Mouse (Mus musculus) forebrain, embryonic 11.5 days (tissue): ENCODE measurements around the gene Nr1d1. TPM values are rescaled to one million over a fixed set of nuclear protein-coding genes. Genes with fewer than 3 reads are reported as not detected.

Experiments used
- ATAC-seq: fragments of 200-750 bp; cut with Nextera tagmentation; replicated peaks from 2 replicates; pipeline ENCODE4 v1.8.0; 2017; ENCODE audit warnings: moderate TSS enrichment; ENCODE audit not compliant: low FRiP score
- DNase-seq: peaks from one replicate; pipeline ENCODE4 v3.0.0-alpha.2; 2017; ENCODE audit warnings: low spot score
- H3K27ac ChIP-seq: fragments of 300-500 bp; sonication (generic); 2 replicates; pipeline ENCODE4 v1.5.1; 2014; ENCODE audit warnings: low read depth, low read length
- H3K27me3 ChIP-seq: fragments of 300-500 bp; sonication (generic); 2 replicates; pipeline ENCODE4 v1.6.1; 2014; ENCODE audit warnings: mild to moderate bottlenecking, low read length, mixed read lengths; ENCODE audit not compliant: control insufficient read depth, insufficient read depth
- H3K36me3 ChIP-seq: fragments of 300-500 bp; sonication (generic); 2 replicates; pipeline ENCODE4 v1.6.1; 2014; ENCODE audit warnings: mild to moderate bottlenecking, low read length, moderate library complexity, mixed read lengths; ENCODE audit not compliant: control insufficient read depth, insufficient read depth
- H3K4me1 ChIP-seq: fragments of 300-500 bp; sonication (generic); replicated peaks from 2 replicates; pipeline ENCODE4 v1.6.1; 2014; ENCODE audit warnings: low read length, mixed read lengths; ENCODE audit not compliant: control insufficient read depth, insufficient read depth
- H3K4me2 ChIP-seq: fragments of 300-500 bp; sonication (generic); 2 replicates; pipeline ENCODE4 v1.6.1; 2014; ENCODE audit warnings: low read depth, mild to moderate bottlenecking, low read length, moderate library complexity, mixed read lengths; ENCODE audit not compliant: severe bottlenecking
- H3K4me3 ChIP-seq: fragments of 300-500 bp; sonication (generic); 2 replicates; pipeline ENCODE4 v1.5.1; 2014; ENCODE audit warnings: low read depth, low read length
- H3K9ac ChIP-seq: fragments of 300-500 bp; sonication (generic); 2 replicates; pipeline ENCODE4 v1.6.1; 2014; ENCODE audit warnings: low read length
- H3K9me3 ChIP-seq: fragments of 300-500 bp; sonication (generic); 2 replicates; pipeline ENCODE4 v1.6.1; 2016; ENCODE audit warnings: low read length, mixed read lengths; ENCODE audit not compliant: control insufficient read depth
- WGBS: fragments of 180-500 bp; shearing (Covaris S2); extraction: QIAGEN DNeasy Blood & Tissue Kit; methylation state at CpG from one replicate; pipeline ENCODE4 v1.1.7; 2014; 5-methylcytosine and 5-hydroxymethylcytosine counted together
- polyA plus RNA-seq: library from polyadenylated mRNA; unstranded; fragments of >200 nt; fragmentation: Nextera tagmentation; extraction: Ambion mirVana; gene quantifications from 2 replicates; pipeline ENCODE4 v1.2.1, GENCODE M21; 2014

Gene Nr1d1
- polyA plus RNA-seq, 1 experiment from 2014 or later, result 1.6 TPM

- H3K36me3 ChIP-seq, result peaks cover 5% of the 10 kb centered on the region; the same call in 1 of the 2 replicates
- peak overlapping the region; percentile 90 for H3K4me2 ChIP-seq
- peak overlapping the region; percentile 100 for H3K4me3 ChIP-seq
- H3K27me3 ChIP-seq, result no peaks in the 10 kb centered on the region
- WGBS, result 16% methylated on average over 5 of the region's 5 CpGs
- peaks cover 11% of the 10 kb centered on the region for H3K4me1 ChIP-seq
- ATAC-seq (no peak), DNase-seq (no peak)
- peak overlapping the region; percentile 100 for H3K9ac ChIP-seq
- H3K9me3 ChIP-seq, result no peaks in the 10 kb centered on the region
- no peak overlapping the region for H3K27ac ChIP-seq
These were observed 22.2 kb upstream of the Nr1d1 start for GRCm38 (mm10) chr11:98797306-98797705.

GRCm38 (mm10) chr11:98796515-98797216 is 21.5 kb upstream of the Nr1d1 start:
- H3K9me3 ChIP-seq, result no peaks in the 10 kb centered on the region
- ATAC-seq (peak; percentile 34; the same call in 1 of the 2 replicates), DNase-seq (peak; percentile 88)
- H3K4me2 ChIP-seq, result peak overlapping the region; percentile 90
- WGBS, result 4% methylated on average over 23 of the region's 23 CpGs
- peak overlapping the region; percentile 100 for H3K9ac ChIP-seq
- peak overlapping the region; percentile 100 for H3K4me3 ChIP-seq
- peaks cover 5% of the 10 kb centered on the region; the same call in 1 of the 2 replicates for H3K36me3 ChIP-seq
- H3K27ac ChIP-seq, result peak overlapping the region; percentile 100
- H3K27me3 ChIP-seq, result no peaks in the 10 kb centered on the region
- peaks cover 13% of the 10 kb centered on the region for H3K4me1 ChIP-seq

GRCm38 (mm10) chr11:98795714-98796514 is 20.8 kb upstream of the Nr1d1 start:
- 1% methylated on average over 66 of the region's 74 CpGs for WGBS
- peak; percentile 65 for ATAC-seq
- Histone ChIP-seq H3K27ac (peak overlapping the region; percentile 100), H3K9me3 (no peaks in the 10 kb centered on the region), H3K27me3 (no peaks in the 10 kb centered on the region), H3K36me3 (peaks cover 5% of the 10 kb centered on the region; the same call in 1 of the 2 replicates), H3K4me2 (peak overlapping the region; percentile 90), H3K9ac (peak overlapping the region; percentile 100), H3K4me3 (peak overlapping the region; percentile 100), H3K4me1 (peaks cover 13% of the 10 kb centered on the region)
- peak; percentile 86 for DNase-seq

- H3K9me3 ChIP-seq, result no peaks in the 10 kb centered on the region
- peak within 1 kb of the TSS; percentile 100 for H3K4me3 ChIP-seq
- under 1% methylated on average over 59 of the region's 89 CpGs for WGBS
- peak; percentile 96 for DNase-seq
- ATAC-seq, result peak; percentile 76
- H3K27ac ChIP-seq, result peak within 1 kb of the TSS; percentile 100
- H3K27me3 ChIP-seq, result no peaks in the 10 kb centered on the region
- peak within 1 kb of the TSS; percentile 100 for H3K9ac ChIP-seq
- peaks cover 13% of the 10 kb centered on the region for H3K4me1 ChIP-seq
- H3K4me2 ChIP-seq, result peak within 1 kb of the TSS; percentile 90
- peaks cover 3% of the 10 kb centered on the region; the same call in 1 of the 2 replicates for H3K36me3 ChIP-seq
These were observed 20.0 kb upstream of the Nr1d1 start, which contains the start of gene Msl1 for GRCm38 (mm10) chr11:98795015-98795713. Gene Msl1, plus strand, starts transcription at chr11:98795516.

GRCm38 (mm10) chr11:98794469-98795014 is 19.4 kb upstream of the Nr1d1 start:
- H3K9ac ChIP-seq, result peak overlapping the region; percentile 100
- no peaks in the 10 kb centered on the region for H3K36me3 ChIP-seq
- no peaks in the 10 kb centered on the region for H3K27me3 ChIP-seq
- no peaks in the 10 kb centered on the region for H3K9me3 ChIP-seq
- peak overlapping the region; percentile 90 for H3K4me2 ChIP-seq
- ATAC-seq, result peak; percentile 59
- H3K27ac ChIP-seq, result peak overlapping the region; percentile 100
- peak overlapping the region; percentile 100 for H3K4me3 ChIP-seq
- DNase-seq, result no peak
- H3K4me1 ChIP-seq, result peaks cover 15% of the 10 kb centered on the region
- under 1% methylated on average over 23 of the region's 30 CpGs for WGBS

GRCm38 (mm10) chr11:98792081-98792480 is 16.9 kb upstream of the Nr1d1 start:
- Histone ChIP-seq H3K4me1 (peaks cover 7% of the 10 kb centered on the region), H3K27me3 (no peaks in the 10 kb centered on the region), H3K4me2 (no peak overlapping the region), H3K36me3 (no peaks in the 10 kb centered on the region), H3K9me3 (no peaks in the 10 kb centered on the region), H3K4me3 (no peak overlapping the region), H3K27ac (no peak overlapping the region), H3K9ac (no peak overlapping the region)
- DNase-seq, result no peak
- 6% methylated on average over 4 of the region's 4 CpGs for WGBS
- ATAC-seq, result no peak

- DNase-seq, result no peak
- no peak overlapping the region for H3K4me2 ChIP-seq
- H3K27ac ChIP-seq, result no peak overlapping the region
- H3K27me3 ChIP-seq, result no peaks in the 10 kb centered on the region
- no peaks in the 10 kb centered on the region for H3K9me3 ChIP-seq
- ATAC-seq, result no peak
- no peaks in the 10 kb centered on the region for H3K36me3 ChIP-seq
- 81% methylated on average over 1 of the region's 1 CpGs for WGBS
- no peak overlapping the region for H3K4me3 ChIP-seq
- peaks cover 10% of the 10 kb centered on the region for H3K4me1 ChIP-seq
- H3K9ac ChIP-seq, result no peak overlapping the region
These were observed 16.3 kb upstream of the Nr1d1 start for GRCm38 (mm10) chr11:98791448-98791847.

GRCm38 (mm10) chr11:98790631-98791205 is 15.6 kb upstream of the Nr1d1 start:
- Histone ChIP-seq H3K4me1 (peaks cover 15% of the 10 kb centered on the region), H3K4me3 (no peak overlapping the region), H3K9ac (no peak overlapping the region), H3K9me3 (no peaks in the 10 kb centered on the region), H3K36me3 (no peaks in the 10 kb centered on the region), H3K27me3 (no peaks in the 10 kb centered on the region), H3K4me2 (no peak overlapping the region), H3K27ac (no peak overlapping the region)
- 80% methylated on average over 5 of the region's 5 CpGs for WGBS
- no peak for DNase-seq
- ATAC-seq, result no peak
